Mouse (Mus musculus) spleen, postnatal 10 days (tissue): Measurements from ENCODE around the gene Tsen2.

Experiments
- DNase-seq, 2 experiments: peaks; one replicate each; pipeline ENCODE4 v3.0.0; 2021 to 2022; ENCODE audit warnings: low spot score in 2 of 2

Gene Tsen2

GRCm38 (mm10) chr6:115541676-115542275, 2.7 kb upstream of the Tsen2 start:
- DNase-seq: no peak

DNA sequence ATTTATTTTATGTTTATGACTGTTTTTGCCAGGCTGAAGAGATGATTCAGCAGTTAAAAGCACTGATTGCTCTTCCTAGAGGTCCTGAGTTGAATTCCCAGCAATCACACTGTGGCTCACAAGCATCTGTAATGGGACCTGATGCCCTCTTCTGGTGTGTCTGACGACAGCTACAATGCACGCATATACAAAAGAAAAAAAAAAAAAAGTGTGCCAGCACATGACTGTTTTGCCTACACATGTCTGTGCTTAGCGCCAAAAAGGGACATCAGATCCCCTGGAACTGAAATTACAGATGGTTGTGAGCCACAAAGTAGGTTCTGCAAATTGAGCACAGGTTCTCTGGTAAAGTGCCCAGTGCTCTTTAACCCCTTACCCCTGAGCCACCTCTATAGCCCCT, 2.1 kb upstream of the Tsen2 start:
- no peak for DNase-seq

GRCm38 (mm10) chr6:115546276-115546675, 1.8 kb downstream of the Tsen2 start:
- peak; percentile 47 to 77 for DNase-seq

- no peak for DNase-seq
Measured at GRCm38 (mm10) chr6:115555485-115555884, 11.0 kb downstream of the Tsen2 start.

DNA sequence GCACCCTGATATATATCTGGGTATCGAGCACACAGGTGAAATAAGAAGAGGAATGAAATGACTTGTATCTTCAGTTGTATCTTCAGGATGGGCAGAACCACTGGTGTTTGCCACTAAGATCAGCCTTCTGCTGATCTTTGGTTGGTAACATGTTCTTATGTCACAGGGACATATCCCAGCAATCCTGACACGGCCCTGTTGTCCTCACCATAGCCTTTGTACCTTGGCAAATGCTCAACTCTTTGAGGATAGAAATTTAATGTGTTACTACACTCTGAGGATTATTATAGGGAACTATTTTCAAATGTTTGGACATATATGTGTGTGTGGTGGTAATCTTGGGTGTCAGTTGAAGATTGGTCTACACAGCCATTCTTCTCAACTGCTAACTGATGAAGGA, 13.7 kb downstream of the Tsen2 start:
- no peak for DNase-seq

- DNase-seq: no peak
Measured at GRCm38 (mm10) chr6:115559651-115560632, 15.5 kb downstream of the Tsen2 start.

DNA sequence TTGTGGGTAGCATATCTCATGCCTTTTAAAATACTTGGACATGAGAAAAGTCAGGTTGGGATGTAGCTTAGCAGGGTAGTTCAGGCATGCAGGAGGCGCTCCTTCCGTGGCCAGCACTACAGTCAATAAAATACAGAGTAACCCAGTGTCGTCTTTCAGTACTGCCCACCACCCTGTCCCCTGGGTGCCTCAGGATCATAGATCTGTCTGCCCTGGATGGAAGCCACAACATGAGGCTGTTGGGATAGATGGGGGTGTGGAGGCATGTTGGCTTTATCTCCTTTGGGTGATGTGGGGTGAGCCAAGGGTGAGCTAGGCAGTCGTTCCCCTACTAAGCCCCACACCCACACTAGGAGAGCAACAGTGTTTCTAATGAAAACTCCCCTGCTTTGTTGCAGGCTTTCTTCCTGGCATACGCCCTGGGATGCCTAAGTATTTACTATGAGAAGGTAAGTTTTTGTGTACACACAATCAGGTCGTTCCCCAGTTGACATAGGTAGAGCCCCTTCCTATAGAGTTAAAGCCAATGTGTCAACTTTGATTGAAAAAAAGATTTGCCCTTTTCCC, 21.1 kb downstream of the Tsen2 start:
- DNase-seq: no peak

GRCm38 (mm10) chr6:115574171-115574570, 29.7 kb downstream of the Tsen2 start:
- DNase-seq: no peak

DNA sequence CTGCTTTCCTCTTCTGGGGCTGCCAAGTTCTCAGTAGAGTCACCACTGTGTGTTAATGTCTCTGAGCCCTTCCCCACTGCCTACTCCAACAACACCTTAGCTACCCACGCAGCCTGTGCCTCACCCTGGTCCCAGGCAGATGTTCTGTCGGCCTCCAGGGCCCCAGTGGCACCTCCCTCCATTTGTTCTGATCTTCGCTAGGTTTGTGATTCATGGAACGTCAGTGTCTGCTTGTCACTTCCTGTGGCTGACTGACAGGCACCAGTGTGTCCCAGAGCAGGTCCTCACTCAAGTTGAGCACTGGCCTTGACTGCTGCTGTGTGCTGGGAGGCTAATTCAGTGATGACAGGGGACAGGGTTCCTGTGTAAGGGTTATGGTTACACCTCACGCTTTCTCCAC, 32.9 kb downstream of the Tsen2 start:
- DNase-seq: no peak

- no peak for DNase-seq
Measured at GRCm38 (mm10) chr6:115577941-115578340, 33.5 kb downstream of the Tsen2 start.

DNA sequence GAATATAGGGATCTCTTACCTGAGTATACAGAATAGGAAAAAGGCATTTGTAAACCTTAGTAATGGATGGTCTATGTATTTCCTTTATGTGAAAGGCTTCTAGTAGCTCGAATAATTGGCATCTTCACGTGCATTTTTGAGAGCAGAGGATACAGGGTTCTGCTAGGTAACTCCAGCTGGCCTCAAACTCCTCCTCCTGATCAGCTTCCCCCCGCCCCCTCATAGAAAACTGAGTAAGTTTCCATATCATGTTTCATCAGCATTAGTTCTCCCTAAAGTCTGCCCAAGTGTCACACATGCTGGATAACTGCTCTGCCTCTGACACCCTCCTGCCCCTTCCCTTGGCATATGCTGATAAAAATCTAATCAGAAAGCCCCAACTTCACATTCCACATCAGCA, 36.3 kb downstream of the Tsen2 start:
- no peak for DNase-seq

DNA sequence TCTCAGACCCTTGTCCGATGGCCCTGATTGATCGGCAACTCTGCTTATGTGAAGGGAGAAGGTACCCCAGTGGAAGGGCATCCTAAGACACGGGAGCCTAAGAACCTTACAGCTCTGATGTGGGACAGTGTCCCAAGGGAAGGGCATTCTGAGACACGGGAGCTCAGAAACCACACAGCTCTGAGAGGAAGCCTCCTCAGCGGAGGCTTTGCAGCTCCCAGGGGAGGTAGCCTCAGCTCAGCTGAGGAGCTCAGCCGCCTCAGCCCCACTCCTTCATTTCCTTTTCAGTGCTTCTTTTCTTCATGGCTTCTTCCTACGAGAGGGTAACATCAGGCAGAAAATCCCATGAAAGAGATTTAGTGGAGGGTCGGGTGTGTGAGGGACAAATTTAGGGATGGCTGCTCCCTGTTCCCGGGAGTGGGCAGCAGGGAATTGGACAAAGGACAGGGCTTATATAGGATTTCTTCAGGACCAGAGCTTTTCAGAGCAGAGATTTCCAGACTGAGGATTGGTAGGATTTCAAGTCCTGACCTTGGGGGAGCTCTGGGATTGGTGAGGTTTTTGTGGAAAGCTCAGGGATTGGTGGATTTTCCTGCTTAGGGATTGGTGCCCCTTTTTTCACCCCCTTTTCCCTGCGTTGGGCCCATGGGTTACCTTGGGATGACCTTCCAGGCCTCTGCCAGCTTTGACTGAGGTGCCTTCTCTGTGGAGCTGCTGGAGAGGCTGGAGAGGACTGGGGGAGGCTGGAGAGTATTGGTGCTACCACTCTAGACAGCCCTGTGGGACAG, 38.1 kb downstream of the Tsen2 start:
- DNase-seq: no peak

DNA sequence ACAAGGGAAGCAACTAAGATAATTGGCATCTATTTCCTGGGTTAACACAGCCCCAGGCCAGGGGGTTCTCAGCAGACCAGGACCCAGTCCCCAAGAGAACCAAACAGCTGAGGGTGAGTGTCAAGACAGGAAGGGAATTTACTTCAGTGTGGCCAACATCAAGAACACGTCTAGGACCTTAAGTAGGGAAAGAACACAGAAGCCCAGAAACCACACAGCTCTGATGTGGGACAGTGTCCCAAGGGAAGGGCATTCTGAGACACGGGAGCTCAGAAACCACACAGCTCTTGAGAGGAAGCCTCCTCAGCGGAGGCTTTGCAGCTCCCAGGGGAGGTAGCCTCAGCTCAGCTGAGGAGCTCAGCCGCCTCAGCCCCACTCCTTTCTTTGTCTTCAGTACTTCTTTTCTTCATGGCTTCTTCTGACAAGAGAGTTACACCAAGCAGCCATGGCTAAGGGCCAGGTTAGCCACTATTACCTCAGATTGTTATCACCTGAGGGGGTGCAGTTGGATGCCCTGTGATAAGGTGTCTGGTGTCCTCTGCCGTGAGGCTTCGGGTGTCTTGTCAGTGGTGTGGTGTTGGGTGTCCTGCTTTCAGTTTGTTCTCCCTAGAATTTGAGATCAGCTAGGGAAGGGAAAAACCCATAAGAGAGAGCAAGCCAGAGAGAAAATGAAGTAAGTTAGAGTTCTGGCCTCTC, 39.1 kb downstream of the Tsen2 start:
- DNase-seq: peak in 1 of 2 experiments; percentile 7

GRCm38 (mm10) chr6:115584176-115584575, 39.7 kb downstream of the Tsen2 start:
- no peak for DNase-seq

DNA sequence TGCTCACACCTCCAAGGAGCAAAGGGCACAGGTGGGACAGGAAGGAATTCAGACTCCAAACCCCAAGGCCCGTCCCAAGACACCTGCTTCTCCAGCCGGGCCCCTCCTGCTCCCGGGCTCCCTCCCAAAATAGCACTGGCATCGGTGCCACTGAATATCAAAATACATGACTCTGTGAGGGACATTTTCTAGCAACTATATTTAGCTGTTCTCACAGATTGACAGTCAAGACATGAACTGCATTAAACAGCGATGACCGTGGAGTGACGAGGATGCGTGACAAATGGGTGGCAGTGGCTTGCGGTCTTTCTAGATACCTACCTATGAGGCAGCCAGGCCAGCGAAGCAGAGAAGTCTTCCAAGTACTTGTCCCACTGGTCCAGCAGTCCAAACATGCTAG, 41.9 kb downstream of the Tsen2 start:
- no peak for DNase-seq

- no peak for DNase-seq
Measured at GRCm38 (mm10) chr6:115591692-115592359, 47.4 kb downstream of the Tsen2 start.

DNA sequence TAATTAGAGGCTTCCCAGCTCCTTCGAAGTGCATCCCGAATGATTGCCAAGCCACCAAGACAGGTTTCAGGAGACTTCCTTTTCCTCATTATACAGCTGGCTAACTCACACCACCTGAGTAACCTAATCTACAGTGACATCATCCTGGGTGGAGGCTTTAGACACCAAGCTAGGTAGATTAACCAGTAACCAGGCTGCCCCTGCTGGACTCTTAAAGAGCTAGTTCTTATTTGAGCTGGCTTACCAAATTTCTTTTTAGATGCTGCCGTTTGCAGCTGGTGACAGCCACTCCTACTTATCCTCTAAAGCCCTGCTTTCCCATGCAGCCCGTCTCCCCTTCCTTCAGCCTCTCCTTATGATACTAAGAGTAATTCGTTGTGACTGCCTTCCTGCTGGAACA, 48.0 kb downstream of the Tsen2 start, which contains the start of gene Mkrn2os:
TSS of gene Mkrn2os (minus strand) at position 119 of the 400 bp plus-strand sequence.
- DNase-seq: no peak

- no peak for DNase-seq
Measured at GRCm38 (mm10) chr6:115593252-115593651, 48.8 kb downstream of the Tsen2 start.

DNA sequence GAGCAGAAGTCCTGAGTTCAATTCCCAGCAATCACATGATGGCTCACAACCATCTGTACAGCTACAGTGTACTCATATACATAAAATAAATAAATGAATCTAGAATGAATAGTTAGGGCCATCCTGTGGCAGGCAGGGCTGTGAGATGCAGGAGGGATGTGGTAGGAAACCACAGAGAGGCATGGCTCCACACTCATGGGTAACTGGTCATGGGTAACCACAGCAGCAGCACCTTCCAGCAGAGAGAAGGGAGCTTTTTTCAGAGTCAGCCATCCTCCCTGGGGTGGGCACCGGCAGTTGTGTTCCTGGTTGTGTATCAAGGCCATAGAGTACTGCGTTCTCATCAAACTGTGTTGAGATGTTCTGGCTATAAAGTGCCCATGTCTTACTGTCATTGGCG, 50.0 kb downstream of the Tsen2 start:
- peak in 1 of 2 experiments; percentile 19 for DNase-seq

DNA sequence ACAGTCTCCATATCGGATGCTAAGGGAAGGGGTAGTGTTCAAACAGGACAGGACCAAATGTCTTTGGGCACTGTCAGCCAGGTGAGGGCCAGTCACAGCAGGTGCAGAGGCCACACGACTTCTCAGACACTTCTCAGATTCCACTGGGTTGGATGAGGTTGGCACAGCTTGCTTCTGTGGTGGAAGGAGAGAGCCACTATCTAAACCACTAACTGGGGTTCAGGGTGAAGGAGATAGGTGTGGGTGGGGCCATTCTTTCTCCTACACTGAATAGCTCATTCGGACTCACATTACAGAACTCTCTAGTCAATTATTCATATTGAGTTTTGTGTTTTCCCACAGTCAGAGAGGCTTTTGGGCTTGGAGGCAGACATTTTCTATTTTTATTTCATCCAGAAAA, 51.2 kb downstream of the Tsen2 start:
- DNase-seq: no peak

GRCm38 (mm10) chr6:115601322-115601714, 56.9 kb downstream of the Tsen2 start:
- peak in 1 of 2 experiments; percentile 33 for DNase-seq
